Mouse (Mus musculus) G1E (cell line): ENCODE measurements around the gene Slc9c1.

Experiments
- CTCF ChIP-seq: IDR thresholded peaks from 2 replicates; pipeline ENCODE4 v1.5.1; 2012; ENCODE audit warnings: low read depth, low read length, inconsistent platforms, mixed read lengths
- TAL1 ChIP-seq: conservative IDR thresholded peaks from 2 replicates; pipeline ENCODE4 v1.6.1; 2012; ENCODE audit warnings: low read depth, low read length, inconsistent platforms, mixed read lengths

- no peak for TF ChIP-seq CTCF
- TF ChIP-seq TAL1 = no peak
These were observed 119.4 kb downstream of the Slc9c1 start for GRCm38 (mm10) chr16:45654465-45654864.
